Mouse (Mus musculus): ENCODE data around the gene Dph6.
"Not testable (repeated sequence)": the region's sequence is repeated elsewhere in the genome, so short reads cannot be mapped to it uniquely, and the experiment has no call there.

Gene Dph6

DNA sequence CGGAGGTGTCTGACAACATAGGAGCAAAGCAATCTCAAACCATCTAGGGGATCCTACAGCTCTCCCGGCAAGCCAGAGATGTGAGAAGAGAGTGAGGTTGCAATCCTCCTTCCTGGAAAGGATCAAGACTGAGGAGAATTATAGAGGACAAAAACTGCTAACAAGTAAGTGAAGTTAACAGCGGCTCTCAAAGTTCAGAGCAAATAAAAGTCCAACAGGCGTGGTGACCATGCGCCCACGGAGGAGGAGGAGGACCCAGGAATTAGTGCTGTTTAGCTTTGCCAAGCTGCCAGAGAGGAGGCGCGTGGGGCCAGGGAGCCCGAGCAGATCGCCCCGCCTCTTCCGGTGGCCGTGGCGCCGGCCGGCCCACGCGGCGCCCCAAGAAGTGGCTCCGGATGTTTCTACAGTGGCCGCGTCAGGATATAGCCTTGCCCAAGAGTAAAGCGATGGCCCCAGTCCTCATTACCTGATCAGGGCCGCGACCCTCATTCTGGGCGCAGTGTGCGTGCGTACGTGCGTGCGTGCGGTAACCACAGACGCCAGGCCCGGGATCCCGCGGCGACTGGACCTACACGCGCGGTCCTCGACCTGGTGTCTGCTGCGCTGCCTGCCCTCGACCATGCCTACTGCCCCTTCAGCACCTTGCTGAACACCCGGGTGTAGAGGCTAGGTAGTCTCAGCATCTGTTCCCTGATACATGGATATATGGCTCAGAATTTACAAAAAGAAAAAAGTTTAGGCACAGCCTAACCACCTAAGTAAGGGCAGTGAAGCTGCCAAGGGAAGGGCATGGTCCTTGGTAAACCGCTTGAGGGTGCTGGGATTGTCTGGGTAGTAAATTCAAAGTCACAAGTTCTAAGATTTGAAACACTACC is at the start of gene Dph6:
Gene Dph6, minus strand, starts transcription at position 600 of the 875 bp plus-strand sequence.
- peak; percentile 91 for DNase-seq (ENCODE audit: low read depth, low spot score)

DNA sequence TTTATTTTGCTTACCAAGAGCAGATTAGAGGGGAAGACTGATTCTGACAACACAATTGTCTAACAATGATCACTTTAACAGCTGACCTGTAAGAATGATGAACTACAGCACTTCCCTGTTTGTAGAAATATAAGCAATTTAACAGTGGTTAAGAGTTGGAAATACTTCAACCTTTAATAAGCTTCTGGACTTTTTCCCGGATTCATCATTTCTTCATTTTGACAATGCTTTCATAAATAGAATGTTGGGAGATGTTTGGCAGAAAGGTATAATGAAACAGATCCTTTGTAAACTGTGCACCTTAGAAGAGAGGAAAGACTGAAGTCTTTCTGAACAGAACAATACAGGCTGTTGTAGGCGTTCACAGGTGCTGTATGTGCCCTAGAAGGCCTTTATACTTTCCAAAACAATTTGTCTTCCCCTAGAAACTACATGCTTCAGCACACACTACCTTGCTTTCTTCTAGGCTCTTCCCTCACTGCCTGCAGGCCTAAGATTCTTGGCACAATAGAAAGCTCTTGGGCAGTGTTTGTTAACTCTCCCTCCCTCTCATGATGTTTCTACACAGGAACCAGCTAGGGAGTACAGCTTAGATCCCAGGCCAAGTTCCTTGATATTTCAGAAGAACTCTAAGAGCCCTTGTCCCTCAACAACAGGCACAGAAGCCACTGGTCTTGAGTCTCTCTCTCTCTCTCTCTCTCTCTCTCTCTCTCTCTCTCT is 46.4 kb upstream of the Dph6 start:
- peak; percentile 73 for DNase-seq (ENCODE audit: low read depth, low spot score)

GRCm38 (mm10) chr2:114691607-114692006 is 36.8 kb upstream of the Dph6 start:
- no peak for DNase-seq (ENCODE audit: low read depth, low spot score)

- no peak for DNase-seq (ENCODE audit: low read depth, low spot score)
These were observed 32.7 kb upstream of the Dph6 start for GRCm38 (mm10) chr2:114687483-114687882.

GRCm38 (mm10) chr2:114687081-114687480 is 32.3 kb upstream of the Dph6 start:
- DNase-seq (ENCODE audit: low read depth, low spot score): no peak

GRCm38 (mm10) chr2:114673831-114674230 is 19.1 kb upstream of the Dph6 start:
- no peak for DNase-seq (ENCODE audit: low read depth, low spot score)

- peak; percentile 72 for DNase-seq (ENCODE audit: low read depth, low spot score)
These were observed 16.2 kb upstream of the Dph6 start for GRCm38 (mm10) chr2:114670983-114671382.

DNA sequence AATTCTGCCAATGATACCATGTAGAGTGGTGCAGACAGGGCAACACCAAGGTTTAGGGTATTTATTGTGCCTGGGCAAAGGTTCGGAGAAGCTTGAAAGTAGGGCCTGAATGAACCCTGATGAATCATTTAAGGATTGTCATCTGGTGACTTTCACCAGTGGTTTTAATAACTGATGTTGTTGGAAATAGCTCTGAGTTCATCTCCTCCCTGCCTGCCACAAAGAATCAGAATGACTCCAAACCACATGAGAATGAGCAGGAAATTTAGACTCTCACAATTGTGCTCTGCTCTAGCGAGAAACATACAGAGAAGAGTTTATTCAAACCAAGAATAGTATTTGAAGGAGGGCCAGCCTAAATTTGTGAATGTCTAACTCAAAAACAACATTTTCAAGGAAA is 4.2 kb upstream of the Dph6 start:
- no peak for DNase-seq (ENCODE audit: low read depth, low spot score)

GRCm38 (mm10) chr2:114646240-114646639 is 8.5 kb downstream of the Dph6 start:
- no peak for DNase-seq (ENCODE audit: low read depth, low spot score)

DNA sequence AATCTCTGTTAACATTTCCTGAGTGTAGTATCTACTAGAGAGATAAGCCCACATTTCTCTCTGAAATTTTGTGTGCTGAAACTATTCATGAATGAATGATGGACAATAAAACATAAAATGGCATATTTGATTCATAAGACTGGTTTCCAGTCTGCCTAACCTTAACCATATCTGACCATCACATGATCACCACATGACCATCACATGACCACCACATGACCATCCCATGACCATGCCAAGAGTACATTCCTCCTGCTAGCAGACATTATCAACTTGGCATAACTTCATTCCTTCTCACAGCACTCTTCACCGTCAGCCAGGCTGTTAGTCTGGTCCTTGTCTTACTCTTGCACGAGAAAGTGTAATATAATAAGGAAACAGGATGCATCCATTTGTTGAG is 10.9 kb downstream of the Dph6 start:
- DNase-seq (ENCODE audit: low read depth, low spot score): no peak

DNA sequence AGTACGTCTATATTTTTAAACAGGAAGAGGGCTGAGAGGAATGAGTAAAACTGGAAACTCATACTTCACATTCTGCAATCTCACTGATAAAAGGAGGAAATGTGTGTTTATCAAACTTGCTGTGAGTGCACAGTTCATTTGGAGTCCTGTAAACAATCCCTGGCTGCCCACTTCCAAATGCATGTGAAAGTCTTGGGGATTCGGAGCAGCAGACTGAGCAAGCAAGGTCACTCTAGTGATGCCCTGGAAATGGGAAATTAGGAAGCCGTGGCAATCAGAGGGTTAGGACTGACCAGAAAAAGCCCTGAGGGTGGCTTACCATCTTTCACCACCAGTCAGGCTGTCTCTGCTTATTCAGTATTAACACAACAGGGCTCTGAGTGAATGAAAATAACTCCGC is 30.1 kb downstream of the Dph6 start:
- no peak for DNase-seq (ENCODE audit: low read depth, low spot score)

GRCm38 (mm10) chr2:114622550-114622939 is 32.2 kb downstream of the Dph6 start:
- no peak for DNase-seq (ENCODE audit: low read depth, low spot score)

GRCm38 (mm10) chr2:114621781-114622549 is 32.8 kb downstream of the Dph6 start:
- DNase-seq (ENCODE audit: low read depth, low spot score): peak; percentile 74

DNA sequence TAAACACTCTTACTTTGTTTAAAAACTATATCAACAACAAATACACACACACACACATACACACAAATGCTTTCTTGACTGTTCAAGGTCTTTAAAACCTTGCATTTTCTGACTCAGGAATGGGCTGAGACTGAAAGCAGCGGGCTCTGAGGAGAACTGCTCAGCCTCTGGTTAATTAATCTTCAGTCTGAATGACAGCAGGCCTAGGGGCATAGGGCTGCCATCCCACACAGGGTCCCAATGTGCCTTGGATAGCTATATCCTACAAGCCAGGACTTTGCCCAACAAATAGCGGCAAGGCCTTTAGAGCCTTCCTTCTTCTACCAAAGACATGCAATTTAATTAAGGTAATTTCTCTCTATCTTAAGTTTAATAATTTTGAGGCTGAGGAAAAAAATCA is 43.2 kb downstream of the Dph6 start:
- no peak for DNase-seq (ENCODE audit: low read depth, low spot score)

DNA sequence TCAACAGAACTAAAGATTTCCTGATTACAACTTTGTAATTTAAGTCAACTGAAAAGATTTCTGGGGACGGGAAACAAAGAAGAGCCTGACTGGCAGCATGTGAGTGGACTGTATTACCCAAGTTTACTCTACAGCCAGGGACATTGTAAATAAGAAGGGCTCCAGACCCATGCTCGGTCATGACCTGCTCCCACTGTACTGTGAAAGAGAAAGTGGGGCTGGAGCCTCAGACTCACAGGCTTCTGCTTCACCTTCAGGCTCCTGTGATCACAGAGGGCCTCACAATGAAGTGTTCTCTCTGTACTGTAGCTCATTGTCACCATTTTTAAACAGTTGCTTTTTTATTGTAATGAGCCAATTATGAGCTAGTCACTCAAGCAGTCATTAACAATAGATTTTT is 44.7 kb downstream of the Dph6 start:
- no peak for DNase-seq (ENCODE audit: low read depth, low spot score)

DNA sequence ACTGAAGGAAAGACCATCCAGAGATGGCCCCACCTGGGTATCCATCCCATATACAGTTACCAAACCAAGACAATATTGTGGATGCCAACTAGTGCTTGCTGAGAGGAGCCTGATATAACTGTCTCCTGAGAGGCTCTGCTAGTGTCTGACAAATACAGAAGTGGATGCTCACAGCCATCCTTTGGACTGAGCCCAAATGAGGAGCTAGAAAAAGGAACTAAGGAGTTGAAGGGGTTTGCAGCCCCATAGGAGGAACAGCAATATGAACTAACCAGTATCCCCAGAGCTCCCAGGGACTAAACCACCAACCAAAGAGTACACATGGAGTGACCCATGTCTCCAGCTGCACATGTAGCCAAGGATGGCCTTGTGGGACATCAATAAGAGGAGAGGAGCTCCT is 49.6 kb downstream of the Dph6 start:
- DNase-seq (ENCODE audit: low read depth, low spot score): not testable (repeated sequence)

GRCm38 (mm10) chr2:114601174-114601573 is 53.6 kb downstream of the Dph6 start:
- no peak for DNase-seq (ENCODE audit: low read depth, low spot score)

GRCm38 (mm10) chr2:114599793-114600192 is 55.0 kb downstream of the Dph6 start:
- no peak for DNase-seq (ENCODE audit: low read depth, low spot score)

GRCm38 (mm10) chr2:114593393-114593792 is 61.4 kb downstream of the Dph6 start:
- DNase-seq (ENCODE audit: low read depth, low spot score): no peak

GRCm38 (mm10) chr2:114580714-114581113 is 74.0 kb downstream of the Dph6 start:
- no peak for DNase-seq (ENCODE audit: low read depth, low spot score)

GRCm38 (mm10) chr2:114543000-114543622 is 111.7 kb downstream of the Dph6 start:
- DNase-seq (ENCODE audit: low read depth, low spot score): peak; percentile 41

DNA sequence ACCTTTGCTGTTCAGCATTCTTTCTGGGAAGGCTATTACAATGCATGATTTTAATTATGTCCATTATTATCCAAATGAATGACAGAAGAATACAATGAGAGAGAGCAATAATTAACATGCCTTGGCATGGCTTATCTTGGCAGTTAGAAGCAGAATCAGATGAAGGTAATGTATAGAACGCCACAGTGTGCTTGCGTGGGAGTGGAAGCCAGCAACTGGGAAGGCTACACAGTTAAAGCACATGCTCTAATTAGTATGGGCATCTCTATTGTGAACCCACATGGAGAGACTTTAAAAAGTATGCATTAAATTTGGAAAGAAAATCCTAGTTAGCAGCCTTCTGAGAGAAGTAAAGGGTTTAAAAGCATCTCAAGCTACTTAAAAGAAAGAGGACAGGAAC is 112.4 kb downstream of the Dph6 start:
- no peak for DNase-seq (ENCODE audit: low read depth, low spot score)
